In the genomic region with DNA sequence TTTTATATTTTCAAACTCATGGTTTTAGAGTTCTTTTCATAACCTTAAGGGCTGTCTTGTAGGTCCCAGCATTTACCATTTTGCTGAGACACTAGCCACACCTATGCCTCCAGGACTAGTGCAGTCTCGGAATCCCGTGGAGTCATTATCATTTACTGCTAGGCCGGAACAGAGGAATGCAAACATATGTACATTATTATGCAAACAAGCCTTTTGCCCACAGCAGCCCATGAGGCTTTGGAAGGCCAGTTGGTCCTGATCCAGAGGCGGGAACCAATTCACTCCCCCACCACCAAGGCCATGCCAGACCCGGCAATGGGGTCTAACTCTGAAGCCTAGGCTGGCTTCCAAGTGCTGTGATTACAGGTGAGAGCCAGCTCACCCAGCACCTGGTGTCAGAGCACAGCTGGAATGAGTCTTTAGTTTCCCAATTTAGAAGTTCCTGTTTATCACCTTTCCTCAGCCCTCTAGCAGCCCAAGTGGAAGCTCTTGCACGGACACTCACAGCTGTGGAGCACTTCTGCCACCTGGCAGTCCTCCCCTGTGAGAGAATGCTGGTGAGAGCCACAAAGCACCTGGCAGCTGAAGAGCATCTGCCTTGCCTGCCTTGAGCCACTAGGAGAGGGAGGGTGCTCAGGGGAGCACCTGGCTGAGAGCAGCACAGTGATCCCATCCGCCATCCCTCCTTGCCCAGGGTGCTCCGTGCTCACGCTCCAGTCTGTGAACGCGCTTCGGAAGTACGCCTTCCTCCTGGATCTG, we compare ENCODE assay signal across 16 mouse cellular contexts. TPM values are rescaled to one million over a fixed set of nuclear protein-coding genes. Genes with fewer than 3 reads are reported as not detected.
A peak's percentile ranks its signal among the peaks of the same experiment; 100 is the strongest.
DNase-seq lines count a peak whose midpoint lies in the region; ATAC-seq lines count a peak whose summit lies in the region.
"Had no signal": no experiment of that assay in that cellular context is flagged by ENCODE, and none has a peak within 500 bp of the region (broad histone marks: within the 10 kb centered on the region; RNA-seq: fewer than 3 reads in every experiment).

No protein-coding gene starts in this region.

- no peak for ATAC-seq in kidney, embryonic 16.5 days (ENCODE audit: low FRiP score, low TSS enrichment)
- ATAC-seq in midbrain, embryonic 16.5 days, result no peak
- 0 out of 2 replicates have a peak, but pooled peaks have one; percentile 26 for ATAC-seq in megakaryocyte-erythroid progenitor cell, adult 5-6 weeks (replicated peaks; ENCODE audit: low FRiP score, low TSS enrichment, poor library complexity, severe bottlenecking)
- ATAC-seq: forebrain, postnatal 0 days had no signal

- H3K9ac ChIP-seq in kidney, embryonic 16.5 days (replicated peaks; ENCODE audit: low read length), result no peak overlapping the region
- no peak overlapping the region for H3K9ac ChIP-seq in midbrain, embryonic 16.5 days (ENCODE audit: low read depth, low read length)
- H3K9ac ChIP-seq: forebrain, postnatal 0 days; heart, embryonic 15.5 days; liver, embryonic 14.5 days had no signal

- H3K27ac ChIP-seq in kidney, embryonic 16.5 days (ENCODE audit: low read length), result no peak overlapping the region
- H3K27ac ChIP-seq in midbrain, embryonic 10.5 days (replicated peaks), result peak overlapping the region; percentile 38; the same call in 1 of the 2 replicates
- no peak overlapping the region for H3K27ac ChIP-seq in midbrain, embryonic 16.5 days (ENCODE audit: low read length)
- H3K27ac ChIP-seq: gastrocnemius, adult 2 months; heart, embryonic 15.5 days; hindbrain, embryonic 10.5 days; left cerebral cortex, adult 2 months; liver, embryonic 14.5 days had no signal

- H3K4me3 ChIP-seq in kidney, embryonic 16.5 days (ENCODE audit: low read length), result no peak overlapping the region
- no peak overlapping the region for H3K4me3 ChIP-seq in midbrain, embryonic 10.5 days
- no peak overlapping the region for H3K4me3 ChIP-seq in midbrain, embryonic 16.5 days (ENCODE audit: low read depth, low read length)
- H3K4me3 ChIP-seq: gastrocnemius, adult 2 months; heart, embryonic 15.5 days; hindbrain, embryonic 10.5 days; left cerebral cortex, adult 2 months had no signal

- H3K36me3 ChIP-seq in kidney, embryonic 16.5 days (ENCODE audit: insufficient read depth, low read length), result no peaks in the 10 kb centered on the region
- H3K36me3 ChIP-seq in midbrain, embryonic 10.5 days, result peaks cover 15% of the 10 kb centered on the region
- no peaks in the 10 kb centered on the region for H3K36me3 ChIP-seq in midbrain, embryonic 16.5 days (ENCODE audit: control insufficient read depth, insufficient read depth, low read length)
- H3K36me3 ChIP-seq: heart, embryonic 15.5 days had no signal

- H3K4me2 ChIP-seq in kidney, embryonic 16.5 days (replicated peaks; ENCODE audit: low read depth, low read length), result no peak overlapping the region
- no peak overlapping the region for H3K4me2 ChIP-seq in midbrain, embryonic 16.5 days (ENCODE audit: low read length)
- H3K4me2 ChIP-seq: heart, embryonic 15.5 days had no signal

- H3K9me3 ChIP-seq in kidney, embryonic 16.5 days (ENCODE audit: low read length), result no peaks in the 10 kb centered on the region
- H3K9me3 ChIP-seq in midbrain, embryonic 10.5 days (replicated peaks), result no peaks in the 10 kb centered on the region
- H3K9me3 ChIP-seq in midbrain, embryonic 16.5 days (replicated peaks; ENCODE audit: control insufficient read depth, low read length, poor library complexity, severe bottlenecking), result no peaks in the 10 kb centered on the region
- H3K9me3 ChIP-seq: heart, embryonic 15.5 days; hindbrain, embryonic 10.5 days had no signal

- H3K27me3 ChIP-seq in kidney, embryonic 16.5 days (ENCODE audit: insufficient read depth, low read length), result no peaks in the 10 kb centered on the region
- no peaks in the 10 kb centered on the region for H3K27me3 ChIP-seq in midbrain, embryonic 10.5 days (ENCODE audit: low read depth, poor library complexity, severe bottlenecking)
- no peaks in the 10 kb centered on the region for H3K27me3 ChIP-seq in midbrain, embryonic 16.5 days (ENCODE audit: control insufficient read depth, insufficient read depth, low read depth, low read length)
- H3K27me3 ChIP-seq: heart, embryonic 15.5 days had no signal

- WGBS in kidney, embryonic 16.5 days, result 86% methylated on average over 13 of the region's 13 CpGs
- 84% methylated on average over 13 of the region's 13 CpGs for WGBS in midbrain, embryonic 10.5 days
- WGBS in midbrain, embryonic 16.5 days, result 70% methylated on average over 13 of the region's 13 CpGs

- H3K4me1 ChIP-seq in kidney, embryonic 16.5 days (ENCODE audit: insufficient read depth, low read length), result no peaks in the 10 kb centered on the region
- peaks cover 6% of the 10 kb centered on the region; the same call in 1 of the 2 replicates for H3K4me1 ChIP-seq in midbrain, embryonic 10.5 days
- no peaks in the 10 kb centered on the region for H3K4me1 ChIP-seq in midbrain, embryonic 16.5 days (ENCODE audit: control insufficient read depth, insufficient read depth, low read length)
- H3K4me1 ChIP-seq: heart, embryonic 15.5 days had no signal

- peak; percentile 10 for DNase-seq in kidney, adult 11 months
- no peak for DNase-seq in midbrain, embryonic 10.5 days (ENCODE audit: low spot score)
- peak; percentile 97 for DNase-seq in ZHBTc4 (ENCODE audit: low read depth, low spot score)
- DNase-seq in cerebellum, postnatal 10 days, result no peak
- no peak for DNase-seq in urinary bladder, postnatal 4 days (ENCODE audit: low spot score in 2 of 2)
- DNase-seq: cerebellum, postnatal 25 days; forebrain, postnatal 0 days; gastrocnemius, adult 2 months; heart, adult 11 months had no signal

RNA-seq across cellular contexts. Expression of a gene that starts 27.4 kb away (rescaled TPM):
- 7.6 and 17.7 TPM in 2 replicates for polyA plus RNA-seq in kidney, embryonic 16.5 days (2015; fragmentation: Nextera tagmentation; extraction: Ambion mirVana)
- polyA plus RNA-seq in midbrain, embryonic 10.5 days (2016; fragmentation: Nextera tagmentation; extraction: Ambion mirVana), result 41.7 and 53.7 TPM in 2 replicates
- polyA plus RNA-seq in midbrain, embryonic 16.5 days (2015; fragmentation: Nextera tagmentation; extraction: Ambion mirVana), result 51.2 and 54.4 TPM in 2 replicates
- total RNA-seq in megakaryocyte-erythroid progenitor cell, adult 5-6 weeks (2014; fragmentation: Nextera tagmentation), result 113 and 115 TPM in 2 replicates
- 56.1 and 64.9 TPM in 2 replicates for total RNA-seq in megakaryocyte-erythroid progenitor cell, adult 5-6 weeks (2017)

RNA-seq across cellular contexts. Expression of a gene that starts 39.3 kb away (rescaled TPM):
- polyA plus RNA-seq in kidney, embryonic 16.5 days (2015; fragmentation: Nextera tagmentation; extraction: Ambion mirVana), result 3,284 and 3,391 TPM in 2 replicates
- 3,322 and 3,606 TPM in 2 replicates for polyA plus RNA-seq in midbrain, embryonic 10.5 days (2016; fragmentation: Nextera tagmentation; extraction: Ambion mirVana)
- polyA plus RNA-seq in midbrain, embryonic 16.5 days (2015; fragmentation: Nextera tagmentation; extraction: Ambion mirVana), result 4,809 and 4,815 TPM in 2 replicates
- 729 and 731 TPM in 2 replicates for total RNA-seq in megakaryocyte-erythroid progenitor cell, adult 5-6 weeks (2014; fragmentation: Nextera tagmentation)
- 1,059 and 1,094 TPM in 2 replicates for total RNA-seq in megakaryocyte-erythroid progenitor cell, adult 5-6 weeks (2017)

RNA-seq across cellular contexts. Expression of a gene that starts 53.3 kb away (rescaled TPM):
- 63.2 and 102 TPM in 2 replicates for polyA plus RNA-seq in kidney, embryonic 16.5 days (2015; fragmentation: Nextera tagmentation; extraction: Ambion mirVana)
- 120 and 139 TPM in 2 replicates for polyA plus RNA-seq in midbrain, embryonic 10.5 days (2016; fragmentation: Nextera tagmentation; extraction: Ambion mirVana)
- polyA plus RNA-seq in midbrain, embryonic 16.5 days (2015; fragmentation: Nextera tagmentation; extraction: Ambion mirVana), result 156 and 171 TPM in 2 replicates
- 282 and 352 TPM in 2 replicates for total RNA-seq in megakaryocyte-erythroid progenitor cell, adult 5-6 weeks (2014; fragmentation: Nextera tagmentation)
- total RNA-seq in megakaryocyte-erythroid progenitor cell, adult 5-6 weeks (2017), result 261 and 277 TPM in 2 replicates

RNA-seq across cellular contexts. Expression of a gene that starts 53.4 kb away (rescaled TPM):
- 10.9 and 13.1 TPM in 2 replicates for polyA plus RNA-seq in kidney, embryonic 16.5 days (2015; fragmentation: Nextera tagmentation; extraction: Ambion mirVana)
- polyA plus RNA-seq in midbrain, embryonic 10.5 days (2016; fragmentation: Nextera tagmentation; extraction: Ambion mirVana), result 16.4 and 17.9 TPM in 2 replicates
- polyA plus RNA-seq in midbrain, embryonic 16.5 days (2015; fragmentation: Nextera tagmentation; extraction: Ambion mirVana), result 8.6 and 9.3 TPM in 2 replicates
- 10.6 and 12.0 TPM in 2 replicates for total RNA-seq in megakaryocyte-erythroid progenitor cell, adult 5-6 weeks (2014; fragmentation: Nextera tagmentation)
- total RNA-seq in megakaryocyte-erythroid progenitor cell, adult 5-6 weeks (2017), result 2.0 and 3.2 TPM in 2 replicates

Comparison
In these comparisons a context has a peak if more than half of its experiments do, and no peak if none do; other contexts are left out.
1. DNase-seq: peak in kidney, adult 11 months (single experiment) and ZHBTc4 (single experiment); none in midbrain, embryonic 10.5 days (single experiment), cerebellum, postnatal 10 days (0 of 2) and urinary bladder, postnatal 4 days (0 of 2).